Mouse (Mus musculus): Measurements from ENCODE around the gene Irf2bp2.

GRCm38 (mm10) chr8:126589507-126590023 is 4.2 kb downstream of the Irf2bp2 start:
- TF ChIP-seq CTCF (IDR thresholded peaks at IDR 0.05; ENCODE audit: insufficient read depth, low read depth, low read length) (no peak), POLR2A (IDR thresholded peaks at IDR 0.05; ENCODE audit: insufficient read depth, low read depth, low read length) (no peak)

All from olfactory bulb, adult 2 months (tissue).